Mouse (Mus musculus): Measurements from ENCODE around the gene Rasgrf2. TPM values are rescaled to one million over a fixed set of nuclear protein-coding genes. Genes with fewer than 3 reads are reported as not detected.

Gene Rasgrf2
- polyA plus RNA-seq, 1 experiment from 2014 or later: 0.18 TPM

GRCm38 (mm10) chr13:91884714-91885386, 246.6 kb downstream of the Rasgrf2 start:
- no peaks in the 10 kb centered on the region for H3K4me1 ChIP-seq (replicated peaks; ENCODE audit: control insufficient read depth, insufficient read depth, low read length)
- no peaks in the 10 kb centered on the region for H3K9me3 ChIP-seq (ENCODE audit: control insufficient read depth, low read length)
- WGBS: 65% methylated on average over 5 of the region's 5 CpGs
- H3K4me2 ChIP-seq (ENCODE audit: low read depth, low read length): no peak overlapping the region
- H3K36me3 ChIP-seq (ENCODE audit: control insufficient read depth, insufficient read depth, low read length): no peaks in the 10 kb centered on the region
- H3K9ac ChIP-seq (ENCODE audit: low read length): no peak overlapping the region
- H3K27me3 ChIP-seq (ENCODE audit: control insufficient read depth, insufficient read depth, low read depth, low read length): no peaks in the 10 kb centered on the region
- no peak overlapping the region for H3K27ac ChIP-seq (ENCODE audit: low read length)
- ATAC-seq (ENCODE audit: low read depth): no peak
- H3K4me3 ChIP-seq (ENCODE audit: low read length): no peak overlapping the region

- H3K9ac ChIP-seq (ENCODE audit: low read length): no peak overlapping the region
- no peaks in the 10 kb centered on the region for H3K4me1 ChIP-seq (replicated peaks; ENCODE audit: control insufficient read depth, insufficient read depth, low read length)
- H3K9me3 ChIP-seq (ENCODE audit: control insufficient read depth, low read length): no peaks in the 10 kb centered on the region
- H3K36me3 ChIP-seq (ENCODE audit: control insufficient read depth, insufficient read depth, low read length): no peaks in the 10 kb centered on the region
- H3K27ac ChIP-seq (ENCODE audit: low read length): no peak overlapping the region
- H3K4me3 ChIP-seq (ENCODE audit: low read length): no peak overlapping the region
- WGBS: 57% methylated on average over 9 of the region's 9 CpGs
- no peak overlapping the region for H3K4me2 ChIP-seq (ENCODE audit: low read depth, low read length)
- H3K27me3 ChIP-seq (ENCODE audit: control insufficient read depth, insufficient read depth, low read depth, low read length): no peaks in the 10 kb centered on the region
- no peak for ATAC-seq (ENCODE audit: low read depth)
Observed at GRCm38 (mm10) chr13:91881837-91882480, 249.5 kb downstream of the Rasgrf2 start.

- H3K4me1 ChIP-seq (replicated peaks; ENCODE audit: control insufficient read depth, insufficient read depth, low read length): no peaks in the 10 kb centered on the region
- H3K4me3 ChIP-seq (ENCODE audit: low read length): no peak overlapping the region
- H3K4me2 ChIP-seq (ENCODE audit: low read depth, low read length): no peak overlapping the region
- no peak overlapping the region for H3K27ac ChIP-seq (ENCODE audit: low read length)
- ATAC-seq (ENCODE audit: low read depth): no peak
- 79% methylated on average over 4 of the region's 4 CpGs for WGBS
- no peak overlapping the region for H3K9ac ChIP-seq (ENCODE audit: low read length)
- H3K36me3 ChIP-seq (ENCODE audit: control insufficient read depth, insufficient read depth, low read length): no peaks in the 10 kb centered on the region
- H3K9me3 ChIP-seq (ENCODE audit: control insufficient read depth, low read length): no peaks in the 10 kb centered on the region
- no peaks in the 10 kb centered on the region for H3K27me3 ChIP-seq (ENCODE audit: control insufficient read depth, insufficient read depth, low read depth, low read length)
Observed at GRCm38 (mm10) chr13:91880256-91880655, 251.2 kb downstream of the Rasgrf2 start.

GRCm38 (mm10) chr13:91877996-91878395, 253.5 kb downstream of the Rasgrf2 start:
- no peaks in the 10 kb centered on the region for H3K27me3 ChIP-seq (ENCODE audit: control insufficient read depth, insufficient read depth, low read depth, low read length)
- H3K4me1 ChIP-seq (replicated peaks; ENCODE audit: control insufficient read depth, insufficient read depth, low read length): no peaks in the 10 kb centered on the region
- no peak overlapping the region for H3K4me2 ChIP-seq (ENCODE audit: low read depth, low read length)
- no peak overlapping the region for H3K4me3 ChIP-seq (ENCODE audit: low read length)
- WGBS: 69% methylated on average over 3 of the region's 3 CpGs
- no peak overlapping the region for H3K27ac ChIP-seq (ENCODE audit: low read length)
- no peaks in the 10 kb centered on the region for H3K36me3 ChIP-seq (ENCODE audit: control insufficient read depth, insufficient read depth, low read length)
- no peak overlapping the region for H3K9ac ChIP-seq (ENCODE audit: low read length)
- no peak for ATAC-seq (ENCODE audit: low read depth)
- no peaks in the 10 kb centered on the region for H3K9me3 ChIP-seq (ENCODE audit: control insufficient read depth, low read length)

- 74% methylated on average over 10 of the region's 10 CpGs for WGBS
- Histone ChIP-seq H3K4me1 (replicated peaks; ENCODE audit: control insufficient read depth, insufficient read depth, low read length) (no peaks in the 10 kb centered on the region), H3K4me2 (ENCODE audit: low read depth, low read length) (no peak overlapping the region), H3K9me3 (ENCODE audit: control insufficient read depth, low read length) (no peaks in the 10 kb centered on the region), H3K36me3 (ENCODE audit: control insufficient read depth, insufficient read depth, low read length) (no peaks in the 10 kb centered on the region), H3K4me3 (ENCODE audit: low read length) (no peak overlapping the region), H3K27me3 (ENCODE audit: control insufficient read depth, insufficient read depth, low read depth, low read length) (no peaks in the 10 kb centered on the region), H3K27ac (ENCODE audit: low read length) (no peak overlapping the region), H3K9ac (ENCODE audit: low read length) (no peak overlapping the region)
- no peak for ATAC-seq (ENCODE audit: low read depth)
Observed at GRCm38 (mm10) chr13:91877350-91877749, 254.1 kb downstream of the Rasgrf2 start.

DNA sequence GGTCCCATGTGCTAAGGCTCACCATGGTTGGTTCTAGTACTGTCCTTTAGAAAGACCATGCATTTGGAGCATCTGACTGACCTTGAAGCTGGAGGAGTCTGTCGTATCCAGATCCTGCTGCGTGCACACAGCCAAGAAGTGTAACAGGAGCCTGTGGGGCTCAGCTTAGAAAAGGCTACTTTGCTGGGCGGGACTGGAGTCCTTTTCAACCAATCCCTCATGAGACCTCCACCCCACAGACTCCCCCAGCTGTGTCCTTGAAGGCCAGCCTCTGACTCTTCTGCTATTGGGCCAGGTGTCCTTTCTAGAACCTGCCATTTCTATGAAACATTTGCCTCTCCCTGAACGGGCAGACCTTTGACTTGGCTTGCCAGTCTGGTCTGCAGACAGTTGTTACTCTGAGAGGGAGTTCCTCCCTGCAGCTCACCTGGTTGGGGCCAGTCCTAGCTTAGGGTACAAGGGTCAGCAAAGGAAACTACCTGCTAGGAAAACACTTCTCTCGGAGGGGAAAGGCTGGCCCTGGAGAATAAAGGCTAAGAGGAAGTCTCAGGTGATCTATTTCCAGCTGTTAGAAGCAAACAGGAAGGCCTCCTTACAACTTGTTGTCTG, 254.6 kb downstream of the Rasgrf2 start, which contains the start of gene Ckmt2:
Ckmt2 (minus strand) TSS at position 145 of the 609 bp plus-strand sequence.
- Histone ChIP-seq H3K4me1 (replicated peaks; ENCODE audit: control insufficient read depth, insufficient read depth, low read length) (no peaks in the 10 kb centered on the region), H3K9ac (ENCODE audit: low read length) (no peak within 1 kb of the TSS), H3K27ac (ENCODE audit: low read length) (no peak within 1 kb of the TSS), H3K4me3 (ENCODE audit: low read length) (no peak within 1 kb of the TSS), H3K9me3 (ENCODE audit: control insufficient read depth, low read length) (no peaks in the 10 kb centered on the region), H3K27me3 (ENCODE audit: control insufficient read depth, insufficient read depth, low read depth, low read length) (no peaks in the 10 kb centered on the region), H3K4me2 (ENCODE audit: low read depth, low read length) (no peak within 1 kb of the TSS), H3K36me3 (ENCODE audit: control insufficient read depth, insufficient read depth, low read length) (no peaks in the 10 kb centered on the region)
- no peak for ATAC-seq (ENCODE audit: low read depth)
- WGBS: 65% methylated on average over 5 of the region's 5 CpGs

GRCm38 (mm10) chr13:91875581-91875980, 255.9 kb downstream of the Rasgrf2 start:
- Histone ChIP-seq H3K4me3 (ENCODE audit: low read length) (no peak overlapping the region), H3K4me2 (ENCODE audit: low read depth, low read length) (no peak overlapping the region), H3K4me1 (replicated peaks; ENCODE audit: control insufficient read depth, insufficient read depth, low read length) (no peaks in the 10 kb centered on the region), H3K9me3 (ENCODE audit: control insufficient read depth, low read length) (no peaks in the 10 kb centered on the region), H3K9ac (ENCODE audit: low read length) (no peak overlapping the region), H3K27me3 (ENCODE audit: control insufficient read depth, insufficient read depth, low read depth, low read length) (no peaks in the 10 kb centered on the region), H3K27ac (ENCODE audit: low read length) (no peak overlapping the region), H3K36me3 (ENCODE audit: control insufficient read depth, insufficient read depth, low read length) (no peaks in the 10 kb centered on the region)
- ATAC-seq (ENCODE audit: low read depth): no peak
- WGBS: 42% methylated on average over 2 of the region's 2 CpGs

DNA sequence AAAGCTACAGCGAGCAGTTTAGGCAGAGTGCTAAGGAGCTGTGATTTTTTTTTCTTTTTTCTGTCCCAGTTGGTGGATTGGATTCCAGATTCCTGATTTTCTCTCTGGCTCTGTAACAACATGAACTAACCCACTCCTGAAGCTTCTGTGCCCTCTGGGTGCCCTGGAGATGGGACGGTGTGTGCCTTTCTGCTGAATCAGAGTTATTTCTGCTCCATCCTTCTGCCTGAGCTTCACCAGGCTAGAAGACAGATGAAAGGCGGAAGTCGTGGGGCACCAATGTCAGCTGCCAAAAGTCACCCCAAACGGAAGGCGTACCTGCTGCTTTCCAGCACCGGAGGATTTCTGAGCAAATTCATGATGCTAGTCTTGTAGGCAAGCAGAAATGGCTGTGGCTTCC, 256.9 kb downstream of the Rasgrf2 start:
- no peaks in the 10 kb centered on the region for H3K9me3 ChIP-seq (ENCODE audit: control insufficient read depth, low read length)
- 69% methylated on average over 7 of the region's 7 CpGs for WGBS
- H3K9ac ChIP-seq (ENCODE audit: low read length): no peak overlapping the region
- ATAC-seq (ENCODE audit: low read depth): no peak
- no peak overlapping the region for H3K4me2 ChIP-seq (ENCODE audit: low read depth, low read length)
- H3K27ac ChIP-seq (ENCODE audit: low read length): no peak overlapping the region
- H3K36me3 ChIP-seq (ENCODE audit: control insufficient read depth, insufficient read depth, low read length): no peaks in the 10 kb centered on the region
- no peak overlapping the region for H3K4me3 ChIP-seq (ENCODE audit: low read length)
- H3K4me1 ChIP-seq (replicated peaks; ENCODE audit: control insufficient read depth, insufficient read depth, low read length): no peaks in the 10 kb centered on the region
- H3K27me3 ChIP-seq (ENCODE audit: control insufficient read depth, insufficient read depth, low read depth, low read length): no peaks in the 10 kb centered on the region

- Histone ChIP-seq H3K9ac (ENCODE audit: low read length) (no peak overlapping the region), H3K4me2 (ENCODE audit: low read depth, low read length) (no peak overlapping the region), H3K4me3 (ENCODE audit: low read length) (no peak overlapping the region), H3K9me3 (ENCODE audit: control insufficient read depth, low read length) (no peaks in the 10 kb centered on the region), H3K27me3 (ENCODE audit: control insufficient read depth, insufficient read depth, low read depth, low read length) (no peaks in the 10 kb centered on the region), H3K36me3 (ENCODE audit: control insufficient read depth, insufficient read depth, low read length) (no peaks in the 10 kb centered on the region), H3K27ac (ENCODE audit: low read length) (no peak overlapping the region), H3K4me1 (replicated peaks; ENCODE audit: control insufficient read depth, insufficient read depth, low read length) (no peaks in the 10 kb centered on the region)
- 41% methylated on average over 7 of the region's 7 CpGs for WGBS
- peak; percentile 84 for ATAC-seq (ENCODE audit: low read depth)
Observed at GRCm38 (mm10) chr13:91873734-91874329, 257.6 kb downstream of the Rasgrf2 start.

All from lung, embryonic 16.5 days (tissue).